Mouse (Mus musculus): ENCODE results near the gene Ccdc87. TPM values are rescaled to one million over a fixed set of nuclear protein-coding genes. Genes with fewer than 3 reads are reported as not detected.
"Not testable (repeated sequence)": the region's sequence is repeated elsewhere in the genome, so short reads cannot be mapped to it uniquely, and the experiment has no call there.

The Ccdc87 gene
- total RNA-seq, 1 experiment from 2014 or later: 0.19 TPM

DNA sequence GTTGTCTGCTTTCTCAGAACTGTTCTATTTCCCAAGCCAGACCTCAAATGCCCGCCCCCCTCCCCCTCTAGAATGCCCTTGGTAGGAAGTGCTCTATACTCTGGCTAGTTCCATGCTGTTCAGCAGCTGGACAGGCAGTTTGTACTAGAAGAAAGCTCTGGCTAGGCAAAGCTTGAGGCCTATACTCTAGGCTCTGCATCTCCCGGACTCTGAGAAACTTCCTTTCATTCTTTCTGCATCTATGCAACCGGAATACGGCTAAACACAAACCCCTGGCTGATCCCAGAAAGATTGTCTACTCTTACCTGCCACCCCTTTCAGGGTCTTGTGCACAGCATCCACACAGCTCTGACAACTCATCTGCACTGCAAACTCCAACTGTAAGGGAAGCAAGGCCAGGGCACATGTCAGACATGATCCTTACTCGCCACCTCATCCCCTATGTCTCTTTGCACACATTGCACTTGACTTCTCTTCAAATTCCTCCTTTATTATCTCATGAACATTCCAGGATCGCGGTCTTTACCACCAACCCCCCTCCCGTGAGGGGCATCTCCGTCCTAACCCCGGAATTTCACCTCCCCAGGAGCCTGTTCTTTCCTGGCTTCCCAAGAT lies 533 bp upstream of the Ccdc87 start:
- no peak for DNase-seq

GRCm38 (mm10) chr19:4840848-4841247 lies 1.7 kb downstream of the Ccdc87 start:
- no peak for DNase-seq

DNA sequence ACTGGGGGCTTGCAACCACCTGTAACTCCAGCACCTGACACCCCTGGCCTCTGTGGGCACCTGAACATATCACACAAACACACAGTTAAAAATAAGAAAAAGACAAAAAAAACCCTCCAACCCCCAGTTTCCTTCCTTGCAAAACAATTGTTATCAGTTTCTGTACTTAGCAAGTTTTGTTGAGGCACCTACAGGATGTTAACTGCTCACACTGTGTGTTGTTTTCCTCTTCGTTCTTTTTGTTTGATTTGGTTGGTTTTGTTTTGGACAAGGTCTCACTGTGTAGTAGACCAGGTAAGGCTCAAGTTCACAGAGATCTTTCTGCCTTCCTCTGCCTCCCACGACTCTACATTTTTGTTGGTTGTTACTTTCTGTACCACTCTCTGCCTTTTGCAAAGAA lies 3.4 kb downstream of the Ccdc87 start:
- no peak for DNase-seq

DNA sequence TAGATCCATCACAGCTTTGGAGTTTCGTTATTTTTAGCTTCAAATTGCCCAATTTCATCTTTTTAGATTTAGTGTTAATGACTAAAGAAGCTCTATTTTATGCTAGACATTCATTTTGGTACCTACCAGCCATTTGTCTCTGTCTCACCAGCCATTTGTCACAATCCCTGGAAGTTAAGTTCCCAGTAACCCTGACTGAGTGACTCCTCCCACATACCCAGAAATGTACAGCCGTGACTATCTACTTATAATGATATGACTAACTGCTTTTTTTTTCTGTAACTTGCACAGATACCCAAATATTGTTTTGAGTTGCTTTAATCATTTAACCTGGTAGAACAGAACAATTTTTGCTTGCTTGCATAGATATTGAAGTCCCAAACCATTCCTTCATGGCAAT lies 6.7 kb downstream of the Ccdc87 start:
- no peak for DNase-seq

GRCm38 (mm10) chr19:4847490-4847889 lies 8.3 kb downstream of the Ccdc87 start:
- peak; percentile 50 for DNase-seq

DNA sequence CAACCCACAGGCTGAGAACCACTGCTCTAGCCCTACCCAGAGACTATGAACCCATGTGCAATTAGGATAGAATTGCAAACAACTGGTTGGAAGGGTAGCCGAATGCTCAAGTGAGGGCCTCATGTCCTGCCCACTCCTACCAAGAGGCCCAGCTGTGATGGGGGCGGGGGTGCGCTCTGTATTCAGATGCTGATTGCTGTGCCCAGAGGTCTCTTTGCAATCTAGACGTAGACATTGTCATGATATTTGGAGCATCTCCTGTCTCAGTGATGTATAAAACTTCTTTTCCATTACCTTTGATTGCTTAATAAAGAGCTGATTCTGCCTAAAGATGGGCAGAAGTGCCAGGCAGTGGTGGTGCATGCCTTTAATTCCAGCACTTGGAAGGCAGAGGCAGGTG lies 10.6 kb downstream of the Ccdc87 start:
- DNase-seq: no peak

DNA sequence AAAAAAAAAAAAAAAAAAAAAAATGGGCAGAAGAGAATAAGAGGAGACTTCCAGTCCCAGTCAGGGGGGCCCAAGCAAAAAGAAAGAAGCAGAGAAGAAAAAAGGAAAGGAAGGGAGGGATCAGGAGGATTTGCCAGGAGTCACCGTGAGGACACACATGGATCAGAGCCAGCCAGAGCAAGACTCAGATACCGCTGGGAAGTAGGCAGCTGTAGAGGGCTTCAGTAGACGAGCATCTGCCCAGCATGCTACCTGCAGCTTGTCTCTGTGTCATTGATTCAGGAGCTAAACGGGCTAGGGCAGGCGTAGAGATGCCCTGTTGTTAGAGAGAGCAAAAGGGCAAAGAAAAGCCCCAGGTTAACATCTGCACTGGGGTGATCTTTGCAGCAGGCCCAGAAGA lies 11.1 kb downstream of the Ccdc87 start:
- no peak for DNase-seq

DNA sequence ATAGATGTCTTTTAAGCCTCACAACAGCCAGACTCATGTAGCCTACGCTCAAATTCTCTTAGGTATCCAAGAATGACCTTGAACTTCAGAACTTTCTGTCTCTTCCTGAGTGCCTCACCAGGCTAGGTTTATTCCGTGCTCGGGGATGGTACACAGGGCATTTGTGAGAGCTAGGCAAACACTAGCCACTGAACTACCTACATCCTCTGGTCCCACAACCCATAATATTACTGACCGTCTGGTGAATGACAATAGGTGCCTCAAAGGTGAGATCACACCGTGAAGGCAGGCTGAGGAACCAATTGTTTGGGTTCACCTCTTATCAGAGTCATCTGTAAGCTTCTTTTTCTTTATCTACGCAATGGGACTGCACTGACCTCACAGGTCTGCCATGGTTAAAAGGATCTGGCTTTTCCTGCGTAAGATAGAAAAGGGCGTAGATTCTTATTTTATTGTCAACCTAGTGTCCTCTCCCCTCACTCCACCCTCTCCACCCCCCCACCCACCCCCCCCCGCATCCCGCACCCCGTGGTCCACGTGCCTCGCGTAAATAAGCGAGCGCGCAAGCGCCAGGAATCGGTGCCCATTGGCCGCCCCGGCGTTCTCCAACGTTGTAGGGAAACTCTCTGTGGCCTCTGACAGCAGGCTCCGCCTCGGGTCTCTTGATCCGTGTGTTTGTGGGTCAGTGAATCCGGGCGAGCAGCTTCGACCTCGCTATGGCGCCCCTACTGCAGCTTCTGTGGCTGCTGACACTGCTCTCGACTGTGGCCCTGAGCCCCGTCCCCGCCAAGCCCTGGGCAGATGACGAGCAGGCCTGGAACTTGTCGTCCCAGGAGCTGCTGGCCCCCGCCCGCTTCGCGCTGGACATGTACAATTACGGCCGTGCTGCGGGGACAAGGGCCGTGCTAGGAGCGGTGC lies 15.6 kb downstream of the Ccdc87 start, which contains the start of gene Ctsf:
Ctsf (plus strand) TSS at position 579 of the 918 bp plus-strand sequence.
- peak; percentile 97 for DNase-seq

GRCm38 (mm10) chr19:4855470-4855820 lies 16.3 kb downstream of the Ccdc87 start:
- no peak for DNase-seq

DNA sequence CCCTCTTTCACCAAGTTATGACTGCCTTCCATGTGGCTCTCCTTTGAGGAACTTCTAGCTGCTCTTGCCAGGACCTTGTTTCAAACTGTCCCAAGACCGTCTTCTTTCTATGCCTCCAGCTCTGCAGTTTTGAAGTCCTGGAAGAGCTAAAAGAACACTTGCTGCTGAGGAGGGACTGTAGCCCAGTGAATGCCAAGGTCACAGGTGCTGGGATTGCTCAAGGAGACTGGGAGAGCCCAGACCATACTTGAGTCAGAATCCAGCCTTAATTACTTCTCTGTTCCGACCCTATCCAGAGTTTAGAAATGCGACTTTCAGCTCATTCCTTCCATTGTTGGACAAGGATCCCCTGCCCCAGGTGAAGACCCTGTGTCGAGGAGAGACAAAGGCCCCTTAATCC lies 16.8 kb downstream of the Ccdc87 start:
- peak; percentile 63 for DNase-seq

- DNase-seq: no peak
Measured at GRCm38 (mm10) chr19:4859081-4859480, 19.9 kb downstream of the Ccdc87 start.

DNA sequence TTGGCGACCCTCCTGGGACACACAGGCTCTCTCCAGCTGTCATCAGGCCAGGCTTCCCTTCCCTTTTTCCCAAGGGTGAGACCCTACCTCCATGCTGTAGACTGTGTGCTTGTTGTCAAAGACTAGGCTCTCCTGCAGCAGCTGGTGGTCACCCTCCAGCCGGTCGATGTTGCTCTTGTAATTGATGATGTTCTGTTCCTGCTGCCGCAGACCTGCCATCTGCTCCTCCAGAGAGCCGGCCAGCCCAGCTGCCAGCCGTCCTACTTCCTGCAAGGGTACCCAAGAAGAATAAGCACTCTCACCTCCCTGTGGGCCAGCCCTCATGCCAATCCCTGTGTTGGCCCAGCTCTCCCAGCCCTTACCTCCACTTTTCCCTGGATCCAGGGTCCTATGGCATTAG lies 23.9 kb downstream of the Ccdc87 start:
- DNase-seq: no peak

- DNase-seq: peak; percentile 65
Measured at GRCm38 (mm10) chr19:4865147-4865546, 26.0 kb downstream of the Ccdc87 start.

GRCm38 (mm10) chr19:4874613-4875012 lies 35.4 kb downstream of the Ccdc87 start:
- DNase-seq: not testable (repeated sequence)

DNA sequence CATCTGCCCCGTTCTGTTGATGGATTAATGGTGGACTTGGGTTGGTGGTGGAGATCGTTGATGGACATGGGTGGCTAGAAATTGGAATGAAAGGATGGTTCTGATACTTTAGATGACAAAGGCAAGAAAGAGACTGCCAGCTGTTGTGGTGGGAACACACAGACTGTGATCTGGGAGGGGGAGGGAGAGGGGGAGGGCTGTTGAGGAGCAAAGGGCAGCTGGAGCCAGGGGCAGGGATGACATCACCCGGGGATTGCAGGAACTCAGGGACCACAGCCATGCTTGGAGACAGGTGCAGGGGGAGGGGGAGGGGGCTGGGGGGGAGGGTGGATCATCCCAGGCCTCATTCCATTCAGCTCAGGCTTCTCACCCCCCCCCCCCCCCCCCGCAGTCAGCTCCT lies 37.1 kb downstream of the Ccdc87 start:
- DNase-seq: no peak

DNA sequence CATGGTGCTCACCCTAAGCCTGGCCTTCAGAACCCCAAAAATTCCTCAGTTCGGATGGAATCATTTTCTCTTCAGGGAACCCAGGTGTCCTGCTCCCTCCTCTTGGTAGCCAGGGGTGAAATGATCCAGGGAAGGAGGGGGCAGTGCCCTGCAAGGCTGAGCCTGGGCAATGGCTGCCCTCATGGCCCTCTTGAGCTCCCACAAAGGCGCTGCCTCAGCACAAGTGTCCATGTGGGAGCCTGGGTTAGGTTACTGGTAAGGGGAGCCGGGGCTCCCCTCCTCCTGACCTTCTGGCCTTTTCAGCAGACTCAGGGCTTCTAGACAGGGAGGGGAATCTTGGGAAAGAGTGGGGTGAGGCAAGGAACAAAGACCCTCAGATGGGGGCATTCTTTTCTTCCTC lies 37.6 kb downstream of the Ccdc87 start:
- DNase-seq: no peak

- DNase-seq: no peak
Measured at GRCm38 (mm10) chr19:4877785-4878184, 38.6 kb downstream of the Ccdc87 start, which contains the start of gene Actn3. Gene Actn3, minus strand, starts transcription at chr19:4877909.

DNA sequence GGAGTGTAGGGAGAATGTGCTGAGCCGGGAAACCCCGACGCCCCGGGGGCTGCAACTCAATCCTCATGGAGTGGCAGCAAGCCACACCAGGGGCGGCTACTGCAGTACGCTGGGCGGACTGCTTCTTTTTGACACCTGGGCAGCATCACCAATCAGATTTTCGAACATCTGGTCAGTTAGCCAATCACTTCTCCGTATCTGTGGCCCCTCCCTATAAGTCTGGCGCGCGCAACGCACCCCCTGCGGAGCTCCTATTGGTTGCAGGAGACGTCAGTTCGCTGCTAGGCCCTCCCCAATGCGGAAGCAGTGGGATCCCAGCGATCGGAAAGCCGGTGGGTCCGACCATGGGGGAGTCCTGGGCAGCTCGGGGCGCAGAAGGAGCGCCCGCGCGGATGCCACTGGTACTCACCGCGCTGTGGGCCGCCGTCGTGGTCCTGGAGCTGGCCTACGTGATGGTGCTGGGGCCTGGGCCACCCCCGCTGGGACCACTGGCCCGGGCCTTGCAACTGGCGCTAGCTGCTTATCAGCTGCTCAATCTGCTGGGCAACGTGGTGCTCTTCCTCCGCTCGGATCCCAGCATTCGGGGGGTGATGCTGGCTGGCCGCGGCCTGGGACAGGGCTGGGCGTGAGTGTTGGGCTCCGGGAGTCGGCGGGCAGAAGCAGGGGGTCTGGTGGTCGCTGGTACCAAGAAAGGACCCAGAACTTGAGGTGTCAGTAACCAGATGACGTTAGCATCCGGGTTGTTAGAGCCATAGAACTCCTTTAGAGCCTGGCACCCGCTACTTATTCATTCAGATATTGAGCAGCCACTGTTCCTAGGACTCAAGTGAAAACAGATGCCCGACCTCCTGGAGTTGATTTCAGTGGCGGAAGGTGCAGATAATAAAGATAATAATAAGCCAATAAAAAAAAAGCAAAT lies 39.5 kb downstream of the Ccdc87 start, which contains the start of gene Zdhhc24:
Zdhhc24 (plus strand) TSS at position 264 of the 919 bp plus-strand sequence.
- DNase-seq: peak; percentile 98

GRCm38 (mm10) chr19:4879324-4879703 lies 40.1 kb downstream of the Ccdc87 start:
- no peak for DNase-seq

GRCm38 (mm10) chr19:4883961-4884360 lies 44.8 kb downstream of the Ccdc87 start:
- DNase-seq: no peak

- DNase-seq: no peak
Measured at GRCm38 (mm10) chr19:4889791-4890190, 50.6 kb downstream of the Ccdc87 start.

DNA sequence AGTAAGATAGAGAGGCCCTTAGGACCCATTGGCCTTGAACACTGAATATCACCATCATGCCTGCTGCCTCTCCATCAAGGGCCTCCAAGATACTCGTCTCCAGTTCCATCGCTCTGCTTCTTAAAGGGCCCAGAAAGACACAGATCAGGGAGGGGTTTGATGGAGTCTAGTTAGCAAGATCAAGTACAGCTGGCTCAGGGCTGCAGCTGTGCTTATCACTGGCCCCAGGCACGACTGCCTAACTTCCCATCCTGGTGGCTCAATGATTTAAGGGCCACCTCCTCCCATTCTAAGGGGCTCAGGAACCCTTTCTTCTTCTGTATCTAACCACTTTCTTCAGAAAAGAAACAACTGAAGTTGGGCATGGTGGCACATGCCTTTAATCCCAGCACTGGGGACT lies 52.6 kb downstream of the Ccdc87 start:
- DNase-seq: no peak
